Mouse (Mus musculus) regulatory T cell (primary cell): ENCODE data around the gene Spns3.

Source experiments
- in situ Hi-C: fragments of 300-600 bp; cut with MboI, MseI; formaldehyde crosslinking; loops from one replicate; pipeline ENCODE4 v1.15.1; 2025; ENCODE audit warnings: high pct_unique_total_duplicates

The Spns3 gene

GRCm38 (mm10) chr11:72518449-72518848 lies 31.9 kb downstream of the Spns3 start:
- in situ Hi-C loops = loop anchor here (10.0 kb wide), 1 partner anchor 594 kb away; no protein-coding TSS in a partner anchor

GRCm38 (mm10) chr11:72514967-72515366 lies 35.3 kb downstream of the Spns3 start:
- in situ Hi-C loops = loop anchor here (10.0 kb wide), 1 partner anchor 590 kb away; no protein-coding TSS in a partner anchor

- in situ Hi-C loops = no loop called here
These were observed 41.7 kb downstream of the Spns3 start for GRCm38 (mm10) chr11:72508651-72509050.

GRCm38 (mm10) chr11:72507651-72508050 lies 42.7 kb downstream of the Spns3 start:
- in situ Hi-C loops = no loop called here

- in situ Hi-C loops = no loop called here
These were observed 46.1 kb downstream of the Spns3 start for GRCm38 (mm10) chr11:72504016-72504797.

GRCm38 (mm10) chr11:72503501-72503921 lies 46.8 kb downstream of the Spns3 start:
- in situ Hi-C loops = no loop called here

- in situ Hi-C loops = no loop called here
These were observed 48.1 kb downstream of the Spns3 start for GRCm38 (mm10) chr11:72502236-72502635.

- in situ Hi-C loops = no loop called here
These were observed 48.8 kb downstream of the Spns3 start for GRCm38 (mm10) chr11:72501426-72502002.

GRCm38 (mm10) chr11:72500139-72500538 lies 50.2 kb downstream of the Spns3 start:
- in situ Hi-C loops = no loop called here

GRCm38 (mm10) chr11:72497367-72497766 lies 52.9 kb downstream of the Spns3 start:
- in situ Hi-C loops = no loop called here

GRCm38 (mm10) chr11:72496775-72497174 lies 53.5 kb downstream of the Spns3 start:
- in situ Hi-C loops = no loop called here

GRCm38 (mm10) chr11:72496066-72496465 lies 54.2 kb downstream of the Spns3 start:
- in situ Hi-C loops = no loop called here

- in situ Hi-C loops = no loop called here
These were observed 56.0 kb downstream of the Spns3 start for GRCm38 (mm10) chr11:72494046-72494988.

- in situ Hi-C loops = no loop called here
These were observed 59.0 kb downstream of the Spns3 start for GRCm38 (mm10) chr11:72491130-72491960.

- in situ Hi-C loops = no loop called here
These were observed 60.4 kb downstream of the Spns3 start, which contains the start of gene Spns2 for GRCm38 (mm10) chr11:72489881-72490301. Gene Spns2 (minus strand): TSS chr11:72489904.

- in situ Hi-C loops = no loop called here
These were observed 60.9 kb downstream of the Spns3 start for GRCm38 (mm10) chr11:72489397-72489796.

GRCm38 (mm10) chr11:72488753-72489271 lies 61.5 kb downstream of the Spns3 start:
- in situ Hi-C loops = no loop called here

- in situ Hi-C loops = no loop called here
These were observed 62.6 kb downstream of the Spns3 start for GRCm38 (mm10) chr11:72487739-72488138.

- in situ Hi-C loops = no loop called here
These were observed 63.1 kb downstream of the Spns3 start for GRCm38 (mm10) chr11:72487171-72487570.

- in situ Hi-C loops = no loop called here
These were observed 64.3 kb downstream of the Spns3 start for GRCm38 (mm10) chr11:72485960-72486359.

GRCm38 (mm10) chr11:72485157-72485556 lies 65.1 kb downstream of the Spns3 start:
- in situ Hi-C loops = no loop called here
